Mouse (Mus musculus) ovary, postnatal 36 days (tissue): ENCODE measurements at regions not wholly inside any gene's neighbourhood (a gene's known extent, or its start where the extent isn't known, plus 50 kb on each side); places are given as distances from the start of the nearest gene placed in this dataset.

Experiments used
- DNase-seq: peaks from one replicate; pipeline ENCODE4 v3.0.0; 2022; ENCODE audit warnings: low spot score, mixed read lengths

DNA sequence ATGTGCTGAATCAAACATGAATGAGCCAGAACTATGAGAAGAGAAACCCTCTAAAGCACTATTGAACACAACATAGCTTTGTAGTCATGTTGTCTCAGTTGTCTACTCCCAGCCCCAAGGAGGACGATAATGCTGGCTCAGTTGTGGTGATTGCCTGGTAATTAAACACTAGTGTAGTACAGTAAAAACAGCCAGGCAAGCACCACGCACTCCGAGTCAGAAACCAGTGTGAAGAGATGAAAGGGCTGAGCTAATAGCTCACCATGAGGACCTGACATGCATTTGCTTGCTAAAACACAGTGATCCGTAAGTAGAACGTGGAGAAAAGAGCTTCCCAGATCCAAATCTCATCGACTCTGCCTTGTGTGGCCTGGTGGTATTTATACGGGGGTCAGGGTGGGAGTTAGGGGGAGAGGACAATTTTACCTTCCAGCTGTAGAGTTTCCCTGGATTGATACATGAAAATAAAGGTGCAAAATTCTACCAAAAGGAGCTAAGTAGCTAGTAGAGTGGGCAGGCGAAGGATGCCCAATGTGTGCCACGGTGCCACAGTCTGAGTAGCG lies 80.0 kb upstream of the Otx2 start:
- no peak for DNase-seq

DNA sequence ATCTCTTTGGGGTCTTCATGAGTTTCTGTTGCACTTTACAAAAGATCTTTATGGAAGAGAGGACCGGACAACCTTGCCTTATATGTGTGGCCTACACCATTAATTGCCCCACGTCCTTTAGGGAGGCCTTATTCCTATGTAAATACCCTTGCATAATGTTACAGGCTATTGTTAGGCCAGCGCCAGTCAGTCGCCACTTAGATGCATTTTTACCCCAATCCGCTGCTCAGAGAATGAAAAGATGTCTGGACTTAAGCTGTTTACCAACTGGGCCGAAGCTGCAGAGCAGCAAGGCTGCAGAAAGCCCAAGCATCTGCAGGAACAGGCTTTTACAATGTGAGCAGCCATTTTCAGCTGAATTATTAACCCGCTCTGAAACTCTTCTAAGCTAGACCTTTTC lies 79.5 kb upstream of the Otx2 start:
- DNase-seq = no peak

DNA sequence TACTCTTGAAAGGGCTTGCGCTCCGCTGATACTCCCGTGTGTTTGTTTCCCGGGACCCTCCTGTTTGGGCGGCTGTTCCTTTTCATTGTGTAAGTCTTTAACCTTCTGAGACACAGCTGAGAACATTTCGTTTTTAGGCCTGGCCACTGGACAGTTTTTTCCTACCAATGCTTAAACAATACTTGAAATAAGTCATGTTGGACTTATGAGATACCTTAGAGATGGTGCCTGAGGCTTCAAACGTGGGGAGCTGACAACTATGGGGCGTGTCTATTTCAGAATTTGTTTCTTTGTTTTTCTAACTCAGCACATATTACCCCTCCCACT lies 78.9 kb upstream of the Otx2 start:
- no peak for DNase-seq

DNA sequence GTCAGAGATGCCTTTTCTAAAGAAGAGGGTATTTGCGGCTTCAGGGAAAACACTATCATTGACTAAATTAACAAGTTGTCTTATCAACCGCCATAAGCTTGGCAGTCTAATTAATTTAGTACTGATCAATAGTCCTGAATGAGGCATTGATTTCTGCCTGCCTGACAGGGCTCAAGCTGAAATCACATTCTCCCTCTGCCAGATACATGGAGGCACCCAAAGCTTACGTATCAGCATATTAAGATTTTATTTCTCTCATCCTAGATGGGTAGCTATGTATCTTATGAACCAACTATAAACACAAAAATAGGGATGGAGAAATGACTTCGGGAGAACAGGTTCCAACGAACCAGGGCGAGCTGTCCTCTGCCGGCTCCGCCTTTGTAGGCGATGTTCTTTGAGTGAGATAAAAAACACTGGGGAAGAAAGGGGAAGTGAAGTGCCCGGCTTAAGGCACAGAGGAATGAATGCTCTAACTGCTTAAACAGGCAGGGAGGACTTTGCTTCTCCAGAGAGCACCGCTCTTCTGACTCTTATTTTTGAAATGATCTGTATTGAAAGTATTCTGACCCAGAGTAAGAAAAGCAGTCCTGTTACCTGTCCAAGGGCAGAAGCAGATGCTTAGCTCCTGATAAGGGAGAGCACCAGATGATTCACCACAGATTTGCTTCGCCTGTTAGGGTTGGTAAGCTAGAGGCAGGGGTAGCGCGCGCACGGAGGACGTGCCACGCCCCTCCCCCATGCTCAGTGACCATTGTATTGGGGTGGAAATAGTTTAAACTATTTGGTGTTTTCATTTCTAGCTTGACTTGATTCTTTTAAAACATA lies 78.3 kb upstream of the Otx2 start:
- no peak for DNase-seq

DNA sequence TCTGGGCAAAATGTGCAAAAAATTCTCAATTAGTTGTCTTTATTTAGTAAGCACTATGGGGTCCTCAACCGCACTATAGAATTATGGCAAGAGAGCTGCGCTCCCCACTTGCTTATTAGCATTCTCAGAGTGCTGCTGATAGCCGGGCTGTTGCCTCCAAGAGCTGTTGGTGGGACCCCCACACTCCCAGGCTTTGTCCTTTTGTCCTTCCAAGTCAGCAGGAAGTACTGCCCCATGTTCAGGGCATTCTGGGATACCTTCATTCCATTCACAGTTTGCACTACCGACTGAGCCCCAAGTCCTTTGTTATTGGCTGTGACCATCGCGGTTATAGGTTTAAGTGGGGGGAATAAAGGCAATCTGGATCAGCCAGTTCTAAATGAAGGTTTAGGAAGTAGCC lies 77.4 kb upstream of the Otx2 start:
- DNase-seq = no peak

DNA sequence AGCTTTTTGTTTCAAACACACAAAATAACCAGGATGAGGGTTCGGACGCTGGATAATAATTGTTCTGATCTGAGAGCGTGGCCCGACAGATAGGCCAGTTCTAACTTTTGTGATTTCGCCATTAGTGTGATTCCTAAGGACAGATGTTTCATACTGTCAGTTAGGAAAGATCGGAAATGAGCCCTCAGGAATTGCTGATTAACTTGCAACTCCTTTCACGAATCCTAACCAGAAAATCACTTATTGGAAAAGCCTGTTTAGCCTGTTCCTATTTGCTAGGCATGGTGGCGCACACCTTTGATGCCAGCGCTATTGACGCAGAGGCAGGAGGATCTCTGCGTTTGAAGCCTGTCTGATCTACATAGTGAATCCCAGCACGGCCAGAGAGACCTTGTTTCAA lies 75.4 kb upstream of the Otx2 start:
- DNase-seq = no peak

DNA sequence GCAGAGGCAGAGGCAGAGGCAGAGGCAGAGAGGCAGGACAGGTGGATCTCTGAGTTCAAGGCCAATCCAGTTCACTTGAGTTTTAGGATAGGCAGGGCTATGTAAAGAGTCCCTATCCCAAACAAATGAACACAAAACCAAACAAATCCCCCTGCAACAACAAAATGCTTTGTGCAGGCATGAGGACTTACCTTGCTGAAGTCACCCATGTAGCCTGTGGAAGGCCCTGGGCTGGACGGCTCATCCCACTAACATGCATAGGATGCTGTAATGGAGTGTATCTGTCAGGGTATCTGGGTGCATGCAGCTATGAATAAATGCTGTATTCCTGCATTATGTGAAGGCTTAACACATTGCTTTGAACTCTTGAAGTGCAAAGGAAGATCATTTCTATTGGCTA lies 74.3 kb upstream of the Otx2 start:
- no peak for DNase-seq

DNA sequence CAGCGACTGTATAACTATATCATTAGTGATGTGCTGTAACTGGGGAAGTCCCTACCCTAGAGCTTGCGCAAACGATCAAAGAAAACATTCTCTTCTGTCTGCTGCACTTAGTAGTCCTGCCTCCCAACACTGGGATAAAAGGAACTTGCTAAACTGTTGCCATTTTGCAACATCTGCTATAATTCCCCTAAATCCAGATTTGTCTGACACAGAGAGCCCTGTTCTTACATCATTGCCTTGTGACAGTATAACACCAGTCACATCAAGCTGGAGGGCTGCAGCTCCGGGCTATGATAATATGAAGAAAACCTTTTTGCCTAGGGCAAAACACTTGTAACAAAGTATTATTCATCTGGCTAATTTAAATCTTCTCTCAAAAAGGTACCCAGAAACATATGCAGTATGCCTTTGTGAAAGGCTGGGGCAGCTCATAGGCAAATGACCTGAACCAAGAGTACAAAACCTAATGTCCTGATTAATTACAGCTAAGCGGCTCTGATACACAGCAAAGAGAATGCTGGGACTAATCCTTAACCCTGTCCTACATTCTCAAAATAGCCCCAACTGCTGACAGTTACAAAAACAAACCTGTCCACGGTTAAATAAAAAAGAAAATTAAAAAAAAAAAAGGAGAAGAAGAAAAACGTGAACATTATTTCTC lies 67.5 kb upstream of the Otx2 start:
- DNase-seq = no peak

DNA sequence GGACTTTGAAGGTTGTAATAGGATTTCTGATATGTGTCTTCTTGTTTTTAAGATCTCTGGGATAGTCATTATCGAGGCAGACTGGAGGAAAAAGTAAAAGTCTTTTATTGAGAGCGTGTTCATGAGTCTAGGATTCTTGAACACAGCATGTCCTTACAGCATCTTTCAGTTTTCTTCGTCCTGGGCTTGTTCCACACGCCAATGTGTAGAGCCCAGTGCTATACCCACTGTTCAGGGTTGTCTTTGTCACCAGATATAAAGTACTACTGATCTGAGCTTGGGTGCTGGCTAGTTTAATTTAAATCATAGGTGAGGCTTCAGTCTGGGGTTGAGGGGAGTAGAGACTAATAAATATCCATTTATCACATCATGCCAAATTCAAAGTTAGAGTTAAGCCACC lies 65.5 kb upstream of the Otx2 start:
- DNase-seq = no peak

DNA sequence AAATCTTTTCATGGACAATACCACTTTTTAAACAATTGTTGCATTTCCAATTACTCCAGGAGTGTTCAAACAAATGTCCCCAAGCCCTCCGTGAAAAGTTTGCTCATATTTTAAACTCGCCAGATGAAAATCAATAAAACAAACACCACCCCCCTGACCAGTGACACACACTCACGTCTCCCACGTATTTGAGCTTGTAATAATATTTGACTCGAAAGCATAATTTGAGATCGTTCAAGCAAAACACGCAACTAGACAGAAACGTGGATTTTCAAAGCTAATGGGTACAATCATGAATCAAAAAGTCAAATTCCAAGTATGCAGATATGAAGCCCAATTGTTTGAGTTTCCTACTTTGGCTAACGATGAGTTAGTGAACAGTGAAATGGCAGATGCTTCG lies 65.0 kb upstream of the Otx2 start:
- DNase-seq = no peak

DNA sequence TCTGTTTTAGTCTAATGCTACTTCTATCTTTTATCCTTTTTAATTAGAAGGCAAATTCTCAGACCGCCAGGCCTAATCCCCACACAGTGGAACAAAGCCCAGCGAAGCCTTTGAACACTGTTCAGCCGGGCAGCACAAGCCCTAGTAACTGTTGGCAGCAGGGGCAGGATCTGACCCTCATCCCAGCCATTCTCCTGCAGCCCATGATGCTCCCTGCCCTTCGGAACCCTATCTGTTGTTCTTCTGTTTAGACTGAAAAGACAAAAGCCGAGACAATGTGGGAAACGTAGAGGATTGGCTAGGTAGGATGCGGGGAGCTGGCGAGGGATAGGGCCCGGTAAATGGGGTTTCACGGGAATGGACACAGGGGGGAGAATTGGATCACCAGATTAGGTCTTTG lies 64.6 kb upstream of the Otx2 start:
- no peak for DNase-seq

DNA sequence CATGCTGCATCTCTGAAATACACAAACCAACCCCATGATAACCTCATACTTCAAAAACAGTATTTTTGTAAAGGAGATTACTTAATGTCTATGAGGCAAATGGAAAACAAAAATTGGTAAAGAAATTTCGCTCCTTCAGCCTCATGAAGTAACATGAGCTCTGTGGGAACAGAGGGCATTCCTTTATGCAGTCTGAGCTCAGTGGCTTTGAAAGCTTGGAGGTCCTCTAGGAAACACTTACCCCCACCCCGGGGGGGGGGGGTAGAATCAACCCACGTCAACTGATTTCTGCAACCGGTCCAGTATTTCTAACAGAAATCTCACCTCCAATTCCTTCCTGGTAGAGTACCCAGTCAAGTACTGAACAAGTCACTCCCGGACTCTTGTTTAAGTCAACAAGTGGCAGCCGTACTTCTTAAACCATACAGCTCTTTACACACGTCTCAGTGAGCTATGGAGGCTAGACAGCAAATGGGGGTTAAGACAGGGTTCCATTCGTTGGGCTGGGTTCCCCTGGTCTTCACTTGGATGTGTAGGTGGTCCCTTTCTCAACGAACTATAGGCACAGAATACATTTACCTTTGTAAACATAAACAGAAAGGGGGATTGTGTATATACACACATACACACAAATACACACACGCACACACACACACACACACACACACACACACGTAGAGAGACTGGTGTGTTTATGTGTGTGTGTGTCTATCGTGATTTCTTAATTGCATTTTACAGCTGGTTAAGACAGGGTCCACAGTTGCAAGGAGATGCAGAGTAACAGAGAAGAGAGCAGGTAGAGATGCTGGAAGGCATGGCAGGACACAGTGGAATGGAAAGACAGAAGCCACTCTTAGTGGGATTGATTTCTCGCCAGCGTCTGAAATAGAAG lies 63.6 kb upstream of the Otx2 start:
- DNase-seq = no peak

DNA sequence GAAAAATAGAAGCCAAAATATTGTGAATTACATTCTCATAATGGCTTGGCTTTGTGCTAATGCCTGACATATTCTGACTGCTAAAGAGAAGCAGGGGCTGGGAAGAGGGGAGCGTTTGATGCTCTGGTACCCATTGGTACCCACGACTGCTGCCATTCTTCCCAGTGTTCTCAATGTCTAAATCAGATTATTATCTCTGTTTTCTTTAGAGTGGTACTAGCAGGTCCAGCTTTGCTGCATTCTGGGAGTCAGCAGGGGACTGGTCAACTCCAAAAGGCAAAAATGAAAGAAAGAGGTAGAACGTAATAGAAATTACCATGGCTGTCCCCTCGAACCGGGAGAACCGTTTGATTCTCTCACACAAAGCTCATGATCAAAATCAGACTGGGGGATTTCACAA lies 62.6 kb upstream of the Otx2 start:
- DNase-seq = no peak

DNA sequence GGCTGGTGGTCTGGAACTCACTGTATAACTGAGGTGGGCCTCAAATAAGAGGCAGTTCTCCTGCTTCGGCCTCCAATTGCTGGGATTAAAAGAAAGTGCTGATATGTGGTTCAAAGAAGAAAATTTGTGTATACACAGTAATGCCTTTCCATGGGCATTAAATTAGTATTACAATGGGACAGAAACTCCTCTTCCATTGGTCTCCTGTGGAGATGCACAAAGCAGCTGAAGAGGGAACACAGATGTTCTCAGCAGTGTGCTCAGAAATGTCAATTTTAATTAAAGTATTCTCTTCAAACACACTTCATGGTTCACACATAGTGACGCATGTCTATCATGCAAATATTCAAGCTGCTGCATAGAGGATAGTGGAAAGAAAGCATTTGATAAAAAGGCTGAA lies 56.4 kb upstream of the Otx2 start:
- DNase-seq = no peak
